Mouse (Mus musculus): ENCODE measurements around the gene Rd3.
A peak's percentile ranks its signal among the peaks of the same experiment; 100 is the strongest.

The Rd3 gene

DNA sequence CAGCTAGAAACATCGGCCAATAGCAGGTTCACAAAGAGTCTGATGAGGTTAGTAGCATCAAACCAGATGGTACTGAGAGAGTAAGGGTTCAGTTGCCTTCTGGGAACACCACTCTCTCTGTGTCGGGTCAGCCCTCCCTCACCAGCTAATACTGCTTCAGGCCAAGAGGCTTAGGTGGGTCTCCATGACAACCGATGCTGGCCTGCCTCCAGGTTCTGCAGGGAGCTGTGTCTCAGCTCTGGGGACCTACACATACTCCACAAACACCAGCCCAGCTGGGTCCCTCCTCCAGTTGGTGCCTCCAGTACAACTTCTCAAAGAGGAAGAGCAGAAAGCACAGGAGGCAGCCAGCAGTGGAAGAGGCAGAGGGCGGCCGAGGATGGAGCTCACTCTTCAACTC lies at the start of gene Rd3:
Gene Rd3, plus strand, starts transcription at position 184 of the 400 bp plus-strand sequence.
- peak; percentile 86 for DNase-seq (ENCODE audit: low read depth, low spot score)

DNA sequence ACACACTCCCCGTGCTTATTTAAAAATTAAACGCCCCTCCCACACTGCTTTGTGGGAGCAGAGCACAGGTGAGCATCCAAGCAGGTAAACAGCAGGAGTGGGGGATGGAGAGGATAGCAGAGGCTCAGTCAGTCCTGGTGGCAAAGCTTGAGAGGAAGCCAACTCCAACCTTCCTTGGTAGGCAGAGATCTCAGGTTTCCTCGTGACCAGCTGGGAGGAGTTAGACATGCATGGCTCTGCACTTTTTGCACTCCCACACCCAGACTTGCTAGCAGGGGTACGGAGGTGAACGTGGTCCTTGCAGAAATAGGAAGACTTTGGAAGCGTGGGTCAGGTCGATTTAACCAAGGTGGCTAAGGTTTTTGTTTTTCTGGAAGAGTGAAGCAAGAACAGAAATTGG lies 48.8 kb upstream of the Rd3 start:
- no peak for DNase-seq (ENCODE audit: low read depth, low spot score)

DNA sequence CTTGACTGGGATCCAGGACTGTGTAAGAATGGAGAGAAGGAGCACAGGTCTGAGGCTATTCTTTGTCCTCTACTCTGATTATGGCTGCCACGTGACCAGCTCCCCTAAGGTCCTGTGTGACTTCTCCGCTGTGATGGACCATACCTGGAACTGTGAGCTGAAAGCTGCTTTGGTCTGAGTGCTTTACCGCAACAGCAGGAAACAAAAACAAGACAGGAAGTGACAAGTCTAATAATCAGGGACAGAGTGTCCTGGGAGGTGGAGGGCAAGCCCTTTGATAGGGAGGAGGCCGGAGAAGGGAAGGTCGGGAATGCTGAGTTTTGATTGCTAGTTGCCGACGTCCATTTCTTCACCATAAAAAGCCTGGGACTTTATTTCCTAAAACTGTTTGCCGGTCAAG lies 48.1 kb upstream of the Rd3 start:
- DNase-seq (ENCODE audit: low read depth, low spot score): no peak

DNA sequence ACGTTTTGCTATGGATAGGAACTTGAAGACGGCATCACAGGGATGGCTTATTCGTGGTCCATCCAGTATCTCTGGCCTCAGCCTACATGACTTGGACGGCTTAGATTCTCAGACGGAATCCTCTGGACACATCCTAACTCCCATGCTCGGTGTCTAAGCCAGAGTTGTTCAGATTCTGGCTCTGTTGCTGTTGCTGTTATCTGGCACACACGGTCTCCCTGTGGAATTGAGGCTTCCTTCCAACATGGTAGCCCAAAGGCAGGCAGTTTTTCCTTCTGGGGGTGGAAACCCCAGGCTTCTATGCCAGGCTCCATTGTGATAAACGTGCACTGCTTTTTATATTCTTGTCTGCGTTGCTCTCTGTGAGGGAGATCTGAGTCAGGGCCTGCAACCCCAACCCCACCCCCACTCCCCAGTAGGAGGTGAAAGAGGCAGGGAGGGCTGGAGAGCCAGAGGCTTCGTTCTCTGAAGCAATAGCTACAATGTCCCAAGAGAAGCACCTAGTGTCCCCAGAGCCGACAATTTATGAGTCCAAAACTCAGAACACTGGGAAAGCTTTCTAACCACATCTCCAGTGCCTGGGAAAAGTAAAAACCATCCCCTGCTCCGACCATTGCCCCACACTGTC lies 47.2 kb upstream of the Rd3 start:
- DNase-seq (ENCODE audit: low read depth, low spot score): no peak

DNA sequence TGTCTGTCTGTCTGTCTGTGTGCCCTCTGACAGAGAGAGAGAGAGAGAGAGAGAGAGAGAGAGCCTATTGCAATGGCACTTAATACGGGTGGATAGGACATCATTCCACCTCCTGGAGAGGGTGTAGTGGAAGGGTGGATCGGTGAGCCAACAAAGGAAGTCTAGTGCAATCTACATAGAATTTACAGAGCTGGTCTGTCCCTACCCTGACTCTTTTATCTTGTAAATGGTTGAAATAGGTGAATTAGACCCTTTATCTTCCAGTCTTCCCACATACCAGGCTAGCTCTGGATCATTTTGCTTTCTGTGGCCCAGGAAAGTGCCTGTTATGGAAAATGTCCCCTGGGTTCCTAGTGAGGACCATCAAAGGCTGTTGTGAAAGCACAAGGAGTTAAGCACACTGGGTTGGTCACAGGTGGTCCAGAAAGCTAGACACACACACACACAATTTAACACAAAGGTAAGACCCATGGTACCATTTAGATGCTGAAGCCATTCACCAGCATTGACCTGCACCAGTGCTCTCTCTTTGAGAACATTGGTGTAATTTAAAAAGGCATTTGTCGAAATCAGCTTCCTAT lies 46.6 kb upstream of the Rd3 start:
- DNase-seq (ENCODE audit: low read depth, low spot score): no peak

DNA sequence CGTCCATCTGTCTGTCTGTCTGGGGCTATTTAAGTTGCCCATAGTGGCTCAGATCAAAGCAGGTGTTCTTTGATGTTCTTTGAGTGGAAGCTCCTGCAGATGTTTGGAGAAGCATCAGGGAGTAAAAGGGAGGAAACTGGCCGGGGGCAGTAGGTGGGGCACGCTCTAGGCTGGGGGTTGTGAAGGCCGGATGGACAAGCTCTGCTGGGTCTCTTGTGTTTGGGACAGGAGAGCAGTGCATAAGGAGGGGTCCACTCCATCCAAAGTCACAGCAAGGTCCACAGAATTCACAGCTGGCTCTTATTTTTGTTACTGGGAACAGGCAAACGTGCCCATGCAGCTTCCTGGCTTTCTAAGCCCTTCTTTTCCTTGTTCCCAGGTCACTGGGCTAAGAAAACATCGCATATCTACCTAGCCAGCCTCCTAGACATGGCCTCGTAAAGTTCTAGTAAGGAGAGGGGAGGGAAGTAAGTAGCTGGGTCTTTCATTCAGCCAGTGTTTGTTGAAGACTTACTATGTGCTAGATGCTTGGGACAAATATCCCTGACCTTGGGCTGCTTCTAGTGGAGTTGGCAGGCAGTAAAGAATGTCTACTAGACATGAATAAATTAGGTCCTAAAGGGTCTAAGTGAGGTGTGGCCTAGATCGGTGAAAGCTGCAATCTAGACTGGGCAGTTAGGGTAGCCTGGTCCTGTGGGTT lies 44.7 kb upstream of the Rd3 start:
- no peak for DNase-seq (ENCODE audit: low read depth, low spot score)

DNA sequence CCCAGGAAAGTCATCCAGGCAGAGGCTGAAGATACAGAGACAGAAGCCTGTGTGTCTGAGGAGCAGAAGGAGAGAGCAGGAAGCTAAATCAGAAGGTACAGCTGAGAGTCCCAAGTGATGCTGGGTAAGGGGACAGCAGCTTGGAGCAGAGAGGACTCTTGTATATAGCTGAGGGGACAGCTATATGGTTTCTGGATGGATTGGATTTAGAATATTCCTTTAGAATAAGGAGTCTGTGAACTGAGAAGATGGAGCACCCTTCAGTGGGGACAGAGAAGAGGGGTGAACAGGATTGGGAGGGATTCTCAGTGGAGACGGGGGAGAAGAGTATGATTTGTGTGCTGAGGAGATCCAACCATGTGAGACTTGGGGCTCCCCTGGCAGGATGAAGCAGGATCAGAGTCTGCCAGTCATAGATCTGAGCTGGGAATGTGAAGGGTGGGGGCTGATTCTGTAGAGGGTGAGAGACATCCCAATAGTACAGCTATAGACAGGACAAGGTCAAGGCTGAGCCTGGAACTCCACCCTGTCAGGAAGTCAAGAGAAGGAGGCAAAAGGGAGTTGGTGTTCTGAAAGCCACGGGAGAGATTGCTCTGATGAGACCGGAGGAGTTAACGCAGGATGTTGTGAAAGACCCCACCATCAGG lies 44.1 kb upstream of the Rd3 start:
- DNase-seq (ENCODE audit: low read depth, low spot score): no peak

DNA sequence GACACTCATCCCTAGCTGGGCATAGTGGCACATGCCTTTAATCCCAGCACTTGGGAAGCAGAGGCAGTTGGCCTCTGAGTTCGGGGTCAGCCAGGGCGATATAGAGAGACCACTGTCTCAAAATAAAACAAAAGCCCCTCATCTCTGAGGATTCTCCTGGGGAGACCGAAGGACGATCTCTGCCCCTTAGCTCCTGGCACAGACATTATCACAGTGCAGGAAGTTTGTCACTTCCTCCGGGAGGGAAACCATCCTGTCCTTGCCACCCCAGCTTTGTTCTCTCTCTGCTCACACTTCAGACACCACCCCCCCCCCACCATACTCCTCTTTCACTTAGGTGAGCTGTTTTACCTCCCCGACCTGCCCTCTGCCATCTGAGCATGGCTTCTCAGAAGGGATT lies 33.5 kb upstream of the Rd3 start:
- DNase-seq (ENCODE audit: low read depth, low spot score): no peak

DNA sequence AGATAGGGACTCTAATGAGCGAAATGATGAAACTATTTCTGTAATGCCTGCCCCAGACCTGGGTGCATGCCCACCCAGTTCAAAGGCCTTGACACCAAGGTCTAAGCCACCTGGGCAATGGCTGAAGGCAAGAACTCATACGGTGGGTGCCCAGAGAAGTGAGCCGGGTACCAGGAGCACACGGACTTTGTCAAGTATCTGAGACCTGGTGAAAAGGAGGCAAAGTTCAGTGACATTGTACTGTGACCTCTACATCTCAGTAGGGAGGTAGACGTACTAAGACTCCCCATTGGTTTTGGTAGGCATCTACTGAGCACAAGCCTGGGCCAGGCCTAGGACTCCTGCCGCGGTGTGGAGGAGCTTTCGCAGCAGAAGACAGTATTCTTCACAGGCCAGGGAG lies 31.8 kb upstream of the Rd3 start:
- no peak for DNase-seq (ENCODE audit: low read depth, low spot score)

DNA sequence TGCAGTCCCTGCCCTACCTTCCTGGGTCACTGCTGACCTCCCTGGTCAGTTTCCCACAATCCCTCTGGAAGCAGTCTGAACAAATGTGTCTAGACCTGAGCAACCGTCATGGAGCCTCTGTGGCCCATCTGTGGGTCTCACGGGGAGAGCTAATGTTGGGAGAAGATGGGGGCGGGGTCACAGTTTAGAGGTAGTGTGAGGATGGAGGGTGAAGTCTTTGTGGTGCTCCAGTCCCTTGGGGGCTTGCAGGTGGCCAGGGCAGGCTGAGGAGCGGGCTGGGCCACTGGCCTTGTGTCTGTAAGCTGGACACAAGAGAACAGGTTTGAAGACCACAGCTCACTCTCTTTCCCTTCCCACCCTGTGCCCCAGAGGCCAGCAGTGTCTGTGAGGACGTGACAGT lies 31.4 kb upstream of the Rd3 start:
- DNase-seq (ENCODE audit: low read depth, low spot score): no peak

DNA sequence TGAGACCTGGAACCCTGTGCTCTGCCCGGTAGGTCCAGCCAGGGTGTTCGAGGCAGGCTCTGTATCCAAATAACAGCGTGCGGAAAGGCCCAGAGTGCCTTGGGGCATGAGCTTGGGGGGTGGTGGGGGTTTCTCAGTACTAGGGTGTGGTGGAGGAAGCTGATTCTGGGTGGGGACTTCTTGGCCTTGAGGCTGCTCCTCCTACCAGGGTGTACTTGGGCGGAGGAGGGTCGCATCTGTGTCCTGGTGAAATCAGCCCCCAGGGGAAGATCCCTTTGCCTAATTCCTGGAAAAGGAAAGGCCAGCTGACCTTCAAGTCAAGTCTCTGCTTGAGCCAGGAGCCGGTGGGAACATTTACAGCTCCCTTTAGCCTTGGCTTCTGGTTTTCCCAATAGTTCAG lies 30.9 kb upstream of the Rd3 start:
- no peak for DNase-seq (ENCODE audit: low read depth, low spot score)

DNA sequence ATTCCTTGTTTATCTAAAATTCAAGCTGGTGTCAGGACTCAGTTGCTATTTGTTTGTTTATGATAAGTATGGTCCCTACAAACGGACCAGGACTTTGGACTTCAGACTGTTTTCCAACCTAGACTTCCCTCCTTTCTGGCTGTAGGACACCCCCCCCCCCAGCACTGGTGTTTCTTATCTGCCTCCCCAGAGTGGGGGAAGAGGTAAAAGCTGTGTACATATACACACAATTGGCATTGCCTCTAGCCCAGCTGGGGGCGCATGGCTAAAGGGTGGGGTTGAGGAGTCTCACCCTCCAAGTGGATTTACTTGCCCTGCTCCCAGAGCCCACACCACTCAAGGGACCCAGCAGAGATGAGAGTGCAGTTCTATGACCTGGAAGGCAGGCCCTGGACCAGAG lies 30.3 kb upstream of the Rd3 start:
- no peak for DNase-seq (ENCODE audit: low read depth, low spot score)

DNA sequence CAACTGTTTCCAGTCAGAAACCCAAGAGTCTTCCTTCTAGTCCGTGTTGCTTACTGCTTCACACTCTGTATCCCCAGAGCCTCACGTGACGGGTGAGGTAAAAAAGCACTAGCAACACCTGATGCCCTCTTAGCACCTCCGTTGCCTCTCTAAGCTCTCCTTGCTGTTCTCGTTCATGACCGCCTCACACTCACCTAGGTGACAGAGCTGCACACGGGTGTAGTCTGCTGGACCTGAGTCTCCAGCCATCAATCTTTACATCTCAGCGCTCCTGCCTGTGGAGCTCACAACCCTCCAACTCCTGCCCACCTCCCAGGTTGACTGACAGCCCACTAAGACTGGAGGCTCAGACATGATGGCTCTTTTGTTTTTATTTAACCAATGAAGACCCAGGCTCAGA lies 29.4 kb upstream of the Rd3 start:
- no peak for DNase-seq (ENCODE audit: low read depth, low spot score)

DNA sequence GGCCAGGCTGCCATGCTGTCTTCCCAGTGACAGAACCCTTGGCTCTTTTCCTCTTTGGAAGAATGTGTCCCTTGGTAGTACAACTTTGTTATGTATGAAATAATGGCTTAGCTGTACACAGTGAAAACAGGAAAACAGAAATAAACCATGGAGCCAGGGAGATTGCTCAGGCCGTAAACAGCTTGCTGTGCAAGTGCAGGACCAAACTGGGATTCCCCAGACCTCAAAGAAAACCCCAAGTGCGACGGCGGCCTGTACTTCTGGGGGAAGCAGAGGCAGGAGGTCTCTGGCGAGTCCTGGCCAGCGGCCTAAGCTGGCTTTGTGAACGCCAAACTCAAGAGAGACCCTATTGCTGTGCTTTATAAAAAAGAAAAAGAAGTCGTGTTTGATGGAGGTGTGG lies 28.6 kb upstream of the Rd3 start:
- DNase-seq (ENCODE audit: low read depth, low spot score): no peak

DNA sequence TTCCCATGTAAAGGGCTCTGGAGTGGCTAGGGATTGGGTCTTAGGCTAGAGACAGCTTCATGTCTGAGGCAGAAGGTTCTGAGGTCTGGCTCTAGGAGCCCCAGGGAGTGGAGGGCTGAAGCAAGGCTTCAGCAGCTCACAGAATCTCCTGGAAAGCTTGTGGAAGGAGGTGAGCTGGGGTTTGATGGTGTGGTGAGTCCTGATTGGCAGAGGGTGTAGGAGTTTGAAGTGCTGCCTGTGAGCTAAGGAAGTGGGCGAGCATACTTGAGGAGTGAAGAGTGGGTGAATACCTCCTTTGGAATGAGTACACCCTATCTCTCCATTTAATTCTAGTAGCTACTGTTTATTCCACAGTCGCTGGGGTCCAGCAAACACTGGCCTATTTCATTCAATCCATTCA lies 26.6 kb upstream of the Rd3 start:
- DNase-seq (ENCODE audit: low read depth, low spot score): no peak

DNA sequence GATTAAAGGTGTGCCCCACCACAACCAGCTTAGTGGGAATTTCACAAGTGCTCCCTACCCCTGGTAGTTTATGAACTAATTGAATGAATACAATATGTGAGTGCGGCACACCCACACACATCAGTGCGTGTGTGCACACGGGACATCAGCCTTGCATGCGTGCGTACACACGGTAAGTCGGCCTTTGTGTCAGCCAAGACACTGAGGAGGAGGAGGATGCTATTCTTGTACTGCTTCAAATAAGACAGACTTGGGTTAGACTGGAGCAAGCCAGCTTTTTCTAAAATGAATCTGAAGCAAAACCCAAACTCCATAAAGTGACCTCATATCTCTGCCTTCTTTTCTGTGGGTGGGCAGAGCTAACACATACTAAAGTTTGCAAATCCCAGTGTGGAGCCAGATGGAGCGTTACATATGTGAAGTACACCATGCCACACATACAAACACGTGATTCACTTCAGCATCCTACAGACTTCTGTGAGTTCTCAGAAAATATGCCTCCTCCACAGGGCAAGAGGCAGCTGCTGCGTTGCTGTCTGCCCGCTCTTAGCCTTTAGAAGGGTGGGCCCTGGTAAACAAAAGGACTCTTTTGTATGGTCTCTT lies 24.3 kb upstream of the Rd3 start:
- DNase-seq (ENCODE audit: low read depth, low spot score): no peak

DNA sequence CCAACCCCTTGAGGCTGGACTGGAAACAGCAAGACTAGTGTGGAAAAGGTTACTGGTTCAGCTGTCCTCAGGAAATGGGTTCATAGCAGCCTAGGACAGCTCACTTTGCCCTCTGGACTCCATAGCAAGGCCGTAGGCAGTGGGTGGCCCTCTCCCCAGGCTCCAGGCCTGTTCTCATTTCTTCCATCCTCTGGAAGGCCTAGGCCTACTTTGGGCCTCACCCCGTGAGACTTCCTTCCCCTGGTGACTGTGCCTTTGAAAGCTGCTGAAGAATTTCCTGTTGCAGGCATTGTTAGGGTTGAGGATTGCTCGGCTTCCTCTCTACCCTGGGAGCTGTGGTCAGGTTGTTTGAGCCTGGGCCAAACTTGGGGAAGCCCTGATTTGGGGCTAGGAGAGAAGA lies 22.1 kb upstream of the Rd3 start:
- no peak for DNase-seq (ENCODE audit: low read depth, low spot score)

DNA sequence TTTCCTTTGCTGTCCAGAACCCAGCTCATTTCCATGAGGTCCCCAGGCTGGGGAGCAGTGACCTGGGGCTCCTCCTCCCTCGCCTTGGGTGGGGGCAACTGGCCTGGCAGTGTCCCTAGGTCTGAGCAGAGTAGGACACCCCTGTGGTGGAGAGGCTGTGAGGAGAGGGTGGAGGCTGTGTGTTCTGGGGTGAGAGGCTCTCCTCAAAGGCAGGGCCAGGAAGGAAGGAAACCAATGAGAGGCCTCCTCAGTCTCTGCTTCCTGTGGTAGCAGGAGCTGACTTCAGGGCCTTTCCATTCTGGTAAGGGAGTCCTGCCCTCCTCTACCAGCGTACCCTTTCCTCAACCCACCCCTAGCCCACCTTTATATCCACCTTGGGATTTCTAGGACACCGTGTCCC lies 20.9 kb upstream of the Rd3 start:
- DNase-seq (ENCODE audit: low read depth, low spot score): no peak

DNA sequence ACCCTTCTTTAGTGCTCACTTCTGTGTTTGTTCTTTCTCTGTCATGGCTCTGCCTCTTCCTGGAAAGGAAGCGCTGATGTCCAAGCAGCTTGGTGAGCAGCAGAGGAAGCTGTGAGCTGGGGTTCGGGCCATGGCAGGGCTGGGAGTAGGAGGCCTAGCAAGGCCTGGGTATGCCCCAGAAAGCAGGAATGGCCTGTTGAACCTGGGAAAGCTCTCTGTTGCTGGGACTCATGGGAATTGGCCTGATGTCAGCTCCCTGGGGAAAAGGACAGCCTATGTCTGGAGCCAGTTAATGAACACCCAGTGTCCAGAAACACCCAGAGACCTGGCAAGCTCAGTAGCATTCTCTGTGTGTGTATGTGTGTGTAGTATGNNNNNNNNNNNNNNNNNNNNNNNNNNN lies 20.3 kb upstream of the Rd3 start:
- DNase-seq (ENCODE audit: low read depth, low spot score): no peak

DNA sequence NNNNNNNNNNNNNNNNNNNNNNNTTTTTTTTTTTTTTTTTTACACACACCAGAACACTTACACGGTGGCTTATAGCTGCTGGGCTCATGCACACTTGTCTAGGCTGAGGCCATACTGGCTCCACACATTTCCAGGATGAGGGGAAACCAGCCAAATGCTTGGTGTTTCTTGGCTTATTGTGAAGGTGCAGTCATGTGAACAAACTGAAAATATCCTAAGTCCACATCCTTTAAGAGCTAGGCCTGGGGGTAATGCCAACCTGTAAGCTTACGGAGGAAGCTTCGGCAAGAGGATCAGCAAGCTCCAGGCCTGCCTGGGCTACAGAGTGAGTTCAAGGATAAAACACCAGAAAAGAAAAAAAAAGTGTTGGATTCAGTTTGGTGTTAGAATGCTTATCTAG lies 19.8 kb upstream of the Rd3 start:
- no peak for DNase-seq (ENCODE audit: low read depth, low spot score)

DNA sequence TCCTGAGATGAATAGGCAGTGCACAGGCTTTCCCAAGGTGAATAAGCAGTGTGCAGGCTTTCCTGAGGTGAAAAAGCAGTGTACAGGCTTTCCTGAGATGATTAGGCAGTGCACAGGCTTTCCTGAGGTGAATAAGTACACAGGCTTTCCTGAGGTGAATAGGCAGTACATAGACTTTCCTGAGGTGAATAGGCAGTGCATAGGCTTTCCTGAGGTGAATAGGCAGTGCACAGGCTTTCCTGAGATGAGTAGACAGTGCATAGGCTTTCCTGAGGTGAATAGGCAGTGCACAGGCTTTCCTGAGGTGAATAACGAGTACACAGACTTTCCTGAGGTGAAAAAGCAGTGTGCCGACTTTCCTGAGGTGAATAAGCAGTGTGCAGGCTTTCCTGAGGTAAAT lies 16.2 kb upstream of the Rd3 start:
- DNase-seq (ENCODE audit: low read depth, low spot score): no peak

DNA sequence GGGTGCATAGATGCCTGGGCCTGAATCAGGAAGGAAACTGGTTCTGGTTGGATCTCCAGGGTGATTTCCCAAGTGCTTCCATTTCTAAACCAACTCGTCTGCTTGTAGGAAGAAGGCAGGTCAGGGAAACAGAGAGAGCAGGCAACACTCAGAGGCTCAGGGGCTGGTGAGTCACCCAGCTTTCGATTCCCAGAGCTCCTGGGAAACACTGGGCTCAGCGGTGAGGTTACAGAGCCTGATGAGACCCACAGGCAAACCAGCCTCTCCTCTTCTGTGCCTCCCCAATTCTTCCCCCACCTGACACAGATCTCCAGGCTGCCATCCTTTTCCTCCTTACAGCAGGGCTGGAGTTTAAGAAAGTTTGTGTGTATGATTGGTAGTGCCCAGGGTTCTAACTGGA lies 13.8 kb upstream of the Rd3 start:
- DNase-seq (ENCODE audit: low read depth, low spot score): no peak

Measured in retina, adult 2 months (tissue).